Mouse (Mus musculus) hindbrain, embryonic 10.5 days (tissue): ENCODE data around the gene 2810408A11Rik. TPM values are rescaled to one million over a fixed set of nuclear protein-coding genes. Genes with fewer than 3 reads are reported as not detected.
A peak's percentile ranks its signal among the peaks of the same experiment; 100 is the strongest.

Source experiments
- DNase-seq: peaks from one replicate; pipeline ENCODE4 v3.0.0-alpha.2; 2017; ENCODE audit warnings: low spot score
- H3K27ac ChIP-seq: fragments of 300-500 bp; sonication (generic); 2 replicates; pipeline ENCODE4 v1.5.1; 2016; ENCODE audit warnings: mild to moderate bottlenecking, moderate library complexity
- H3K27me3 ChIP-seq: fragments of 300-500 bp; sonication (generic); 2 replicates; pipeline ENCODE4 v1.6.1; 2016; ENCODE audit warnings: mild to moderate bottlenecking; ENCODE audit not compliant: poor library complexity, insufficient read depth, severe bottlenecking
- H3K36me3 ChIP-seq: fragments of 300-500 bp; sonication (generic); 2 replicates; pipeline ENCODE4 v1.6.1; 2016; ENCODE audit warnings: mild to moderate bottlenecking, moderate library complexity
- H3K4me1 ChIP-seq: fragments of 300-500 bp; sonication (generic); replicated peaks from 2 replicates; pipeline ENCODE4 v1.6.1; 2016; ENCODE audit warnings: mild to moderate bottlenecking
- H3K4me3 ChIP-seq: fragments of 300-500 bp; sonication (generic); 2 replicates; pipeline ENCODE4 v1.5.1; 2016; ENCODE audit warnings: mild to moderate bottlenecking, moderate library complexity
- H3K9me3 ChIP-seq: fragments of 300-500 bp; sonication (generic); 2 replicates; pipeline ENCODE4 v1.6.1; 2016; ENCODE audit warnings: mild to moderate bottlenecking, moderate library complexity
- WGBS: fragments of 180-500 bp; shearing (Covaris S2); methylation state at CpG from one replicate; pipeline ENCODE4 v1.1.7; 2016; 5-methylcytosine and 5-hydroxymethylcytosine counted together
- polyA plus RNA-seq: library from polyadenylated mRNA; unstranded; fragments of >200 nt; fragmentation: Nextera tagmentation; extraction: Ambion mirVana; gene quantifications from 2 replicates; pipeline ENCODE4 v1.2.1, GENCODE M21; 2016

The 2810408A11Rik gene
- polyA plus RNA-seq, 1 experiment from 2014 or later: 15.2 TPM

DNA sequence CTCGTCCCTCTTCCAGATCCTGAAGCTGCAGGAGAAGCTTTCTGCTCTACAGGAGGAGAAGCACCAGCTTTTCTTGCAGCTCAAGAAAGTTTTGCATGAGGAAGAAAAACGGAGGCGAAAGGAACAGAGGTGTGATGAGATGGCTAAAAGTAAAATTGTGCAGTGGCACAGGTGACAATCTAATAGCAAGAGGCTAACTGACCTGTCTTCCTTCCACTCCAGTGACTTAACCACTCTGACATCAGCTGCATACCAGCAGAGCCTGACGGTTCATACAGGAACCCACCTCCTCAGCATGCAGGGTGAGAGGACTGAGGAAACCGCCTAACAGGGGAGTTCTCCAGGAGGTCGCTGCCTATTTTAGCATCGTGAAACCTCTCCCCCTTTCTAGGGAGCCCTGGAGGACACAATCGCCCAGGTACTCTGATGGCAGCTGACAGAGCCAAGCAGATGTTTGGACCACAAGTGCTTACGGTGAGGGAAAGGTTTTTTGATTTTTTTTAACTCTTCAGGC lies 14.2 kb upstream of the 2810408A11Rik start:
- no peak for DNase-seq
- Histone ChIP-seq H3K36me3 (peaks cover 88% of the 10 kb centered on the region), H3K27ac (peak overlapping the region; percentile 95; the same call in 1 of the 2 replicates), H3K9me3 (no peaks in the 10 kb centered on the region), H3K4me3 (peak overlapping the region; percentile 99), H3K4me1 (peaks cover 62% of the 10 kb centered on the region), H3K27me3 (no peaks in the 10 kb centered on the region)
- WGBS: 44% methylated on average over 9 of the region's 9 CpGs

- H3K4me3 ChIP-seq: peak overlapping the region; percentile 99
- peak overlapping the region; percentile 95 for H3K27ac ChIP-seq
- H3K4me1 ChIP-seq: peaks cover 58% of the 10 kb centered on the region
- WGBS: 4% methylated on average over 17 of the region's 17 CpGs
- peaks cover 90% of the 10 kb centered on the region for H3K36me3 ChIP-seq
- H3K27me3 ChIP-seq: no peaks in the 10 kb centered on the region
- no peaks in the 10 kb centered on the region for H3K9me3 ChIP-seq
- no peak for DNase-seq
Observed at GRCm38 (mm10) chr11:69914372-69914764, 13.6 kb upstream of the 2810408A11Rik start.

DNA sequence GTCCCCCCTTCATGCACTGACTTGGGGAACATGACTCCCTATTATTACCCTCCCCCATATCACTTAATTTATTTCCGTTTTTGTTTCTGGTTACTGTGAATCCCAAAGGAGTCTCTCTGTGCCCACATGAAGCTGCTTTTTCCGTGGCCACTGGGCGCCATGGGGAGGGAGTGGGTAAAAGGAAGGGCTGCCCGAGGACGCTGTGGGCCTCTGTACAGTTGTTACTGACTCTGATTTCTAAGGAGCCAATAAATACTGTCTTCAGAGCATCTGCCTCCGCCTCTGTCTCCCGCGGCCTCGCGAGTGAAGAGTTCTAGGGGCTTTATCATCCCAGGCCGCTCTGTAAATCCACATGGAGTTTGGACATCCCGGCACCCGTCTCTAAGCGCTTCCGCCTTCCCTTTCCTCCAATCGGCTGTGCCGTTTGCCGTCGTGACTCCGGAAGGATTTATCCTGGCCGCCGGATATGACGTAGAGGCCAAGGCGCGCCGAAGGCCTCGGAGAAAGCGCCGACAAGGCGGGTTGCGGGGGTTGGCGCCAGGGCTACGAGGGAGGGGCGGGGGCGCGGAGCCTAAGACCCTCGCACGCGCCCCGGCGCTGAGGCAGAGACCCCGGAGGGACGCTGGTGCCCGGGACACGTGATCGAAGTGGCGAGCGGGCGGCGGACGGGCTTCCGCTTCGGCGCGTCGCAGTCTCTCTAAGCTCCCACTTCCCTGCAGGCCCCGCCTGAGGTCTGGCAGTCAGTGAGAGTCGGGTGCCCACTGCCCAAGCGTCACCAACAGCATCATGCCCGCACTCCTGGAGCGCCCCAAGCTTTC lies 13.0 kb upstream of the 2810408A11Rik start, which contains the start of gene Gps2:
Gps2 (plus strand) TSS at position 335 of the 818 bp plus-strand sequence.
- peak; percentile 96 for DNase-seq
- Histone ChIP-seq H3K4me1 (peaks cover 52% of the 10 kb centered on the region), H3K4me3 (peak within 1 kb of the TSS; percentile 99), H3K36me3 (peaks cover 90% of the 10 kb centered on the region), H3K27ac (peak within 1 kb of the TSS; percentile 95), H3K27me3 (no peaks in the 10 kb centered on the region), H3K9me3 (no peaks in the 10 kb centered on the region)
- 2% methylated on average over 61 of the region's 61 CpGs for WGBS

- Histone ChIP-seq H3K36me3 (peaks cover 90% of the 10 kb centered on the region), H3K9me3 (no peaks in the 10 kb centered on the region), H3K27ac (peak overlapping the region; percentile 95), H3K4me1 (peaks cover 47% of the 10 kb centered on the region), H3K4me3 (peak overlapping the region; percentile 99), H3K27me3 (no peaks in the 10 kb centered on the region)
- DNase-seq: no peak
- 79% methylated on average over 15 of the region's 15 CpGs for WGBS
Observed at GRCm38 (mm10) chr11:69912716-69913530, 12.1 kb upstream of the 2810408A11Rik start.

DNA sequence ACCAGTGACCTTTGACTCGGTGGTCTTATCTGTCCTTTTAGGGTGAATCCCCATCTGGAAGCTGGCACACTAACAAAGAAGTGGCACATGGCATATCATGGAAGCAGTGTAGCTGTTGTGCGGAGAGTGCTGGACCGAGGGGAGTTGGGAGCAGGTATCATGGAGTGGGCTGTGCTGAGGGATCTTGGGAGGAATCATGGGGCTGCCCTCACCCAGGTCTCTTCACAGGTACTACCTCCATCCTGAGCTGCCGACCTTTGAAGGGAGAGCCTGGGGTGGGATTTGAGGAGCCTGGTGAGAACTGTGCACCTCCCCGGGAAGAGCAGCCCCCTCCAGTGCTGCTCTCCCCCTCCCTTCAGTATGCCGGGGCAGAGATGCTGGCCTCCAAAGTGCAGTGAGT lies 10.9 kb upstream of the 2810408A11Rik start:
- 89% methylated on average over 6 of the region's 6 CpGs for WGBS
- DNase-seq: no peak
- H3K4me3 ChIP-seq: peak overlapping the region; percentile 7; the same call in 1 of the 2 replicates
- peaks cover 37% of the 10 kb centered on the region for H3K4me1 ChIP-seq
- H3K27ac ChIP-seq: no peak overlapping the region
- H3K9me3 ChIP-seq: no peaks in the 10 kb centered on the region
- H3K36me3 ChIP-seq: peaks cover 90% of the 10 kb centered on the region
- no peaks in the 10 kb centered on the region for H3K27me3 ChIP-seq

DNA sequence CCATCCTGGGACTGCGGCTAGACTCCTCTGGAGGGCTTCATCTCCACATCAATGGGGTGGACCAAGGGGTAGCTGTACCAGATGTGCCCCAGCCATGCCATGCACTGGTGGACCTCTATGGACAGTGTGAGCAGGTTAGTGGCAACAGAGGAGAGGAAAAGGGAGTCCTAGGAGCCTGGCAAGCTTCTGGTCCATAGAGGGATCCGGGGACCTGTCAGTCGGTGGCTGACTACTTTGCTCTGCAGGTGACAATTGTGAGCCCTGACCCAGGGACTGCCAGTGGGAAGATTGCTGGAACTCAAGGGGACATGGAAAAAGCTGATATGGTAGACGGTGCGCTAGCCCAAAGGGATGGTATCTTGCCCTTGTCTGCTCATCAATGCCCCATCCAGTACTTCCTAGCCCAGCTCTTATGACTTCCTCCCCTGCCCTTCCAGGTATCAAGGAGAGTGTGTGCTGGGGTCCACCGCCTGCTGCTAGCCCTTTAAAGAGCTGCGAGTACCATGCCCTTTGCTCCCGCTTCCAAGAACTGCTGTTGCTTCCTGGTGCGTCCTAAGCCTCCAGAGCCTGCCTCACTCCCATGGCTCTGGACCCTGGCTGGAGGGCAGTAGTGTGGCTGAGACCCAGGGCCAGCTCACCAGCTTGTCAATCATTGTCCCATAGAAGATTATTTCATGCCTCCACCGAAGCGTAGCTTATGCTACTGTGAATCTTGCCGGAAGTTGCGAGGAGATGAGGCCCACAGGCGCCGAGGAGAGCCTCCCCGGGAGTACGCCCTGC lies 10.2 kb upstream of the 2810408A11Rik start:
- 93% methylated on average over 17 of the region's 17 CpGs for WGBS
- Histone ChIP-seq H3K36me3 (peaks cover 90% of the 10 kb centered on the region), H3K4me3 (peak overlapping the region; percentile 7; the same call in 1 of the 2 replicates)

GRCm38 (mm10) chr11:69910177-69910576 lies 9.4 kb upstream of the 2810408A11Rik start:
- Histone ChIP-seq H3K27me3 (no peaks in the 10 kb centered on the region), H3K9me3 (no peaks in the 10 kb centered on the region), H3K4me1 (peaks cover 23% of the 10 kb centered on the region), H3K36me3 (peaks cover 90% of the 10 kb centered on the region), H3K4me3 (no peak overlapping the region), H3K27ac (no peak overlapping the region)
- no peak for DNase-seq
- WGBS: 90% methylated on average over 8 of the region's 8 CpGs

More for the DNA sequence above, 10.2 kb upstream of the 2810408A11Rik start:
- no peaks in the 10 kb centered on the region for H3K27me3 ChIP-seq
- DNase-seq: no peak
- H3K27ac ChIP-seq: no peak overlapping the region
- no peaks in the 10 kb centered on the region for H3K9me3 ChIP-seq
- peaks cover 31% of the 10 kb centered on the region for H3K4me1 ChIP-seq

GRCm38 (mm10) chr11:69909174-69909573 lies 8.4 kb upstream of the 2810408A11Rik start:
- no peak overlapping the region for H3K27ac ChIP-seq
- H3K4me1 ChIP-seq: peaks cover 13% of the 10 kb centered on the region
- H3K4me3 ChIP-seq: no peak overlapping the region
- peaks cover 95% of the 10 kb centered on the region for H3K36me3 ChIP-seq
- no peak for DNase-seq
- WGBS: 91% methylated on average over 5 of the region's 5 CpGs
- H3K27me3 ChIP-seq: no peaks in the 10 kb centered on the region
- no peaks in the 10 kb centered on the region for H3K9me3 ChIP-seq

DNA sequence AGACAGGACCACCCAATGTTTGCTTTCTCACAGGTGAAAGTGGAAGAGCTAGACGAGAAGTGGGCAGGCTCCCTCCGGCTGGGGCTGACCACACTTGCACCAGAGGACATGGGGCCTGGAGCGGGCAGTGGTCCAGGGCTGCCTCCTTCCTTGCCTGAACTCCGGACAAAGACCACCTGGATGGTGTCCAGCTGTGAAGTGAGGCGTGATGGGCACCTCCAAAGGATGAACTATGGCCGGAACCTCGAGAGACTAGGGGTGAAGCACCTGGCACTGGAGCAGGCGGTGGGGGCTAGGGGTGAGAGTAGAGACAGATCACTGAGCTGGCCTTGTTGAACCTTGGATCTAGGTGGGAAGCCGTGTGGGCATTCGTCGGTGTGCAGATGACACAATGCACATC lies 7.9 kb upstream of the 2810408A11Rik start:
- DNase-seq: no peak
- H3K27me3 ChIP-seq: no peaks in the 10 kb centered on the region
- no peak overlapping the region for H3K4me3 ChIP-seq
- peaks cover 100% of the 10 kb centered on the region for H3K36me3 ChIP-seq
- H3K9me3 ChIP-seq: no peaks in the 10 kb centered on the region
- peaks cover 11% of the 10 kb centered on the region for H3K4me1 ChIP-seq
- no peak overlapping the region for H3K27ac ChIP-seq
- 94% methylated on average over 11 of the region's 11 CpGs for WGBS

DNA sequence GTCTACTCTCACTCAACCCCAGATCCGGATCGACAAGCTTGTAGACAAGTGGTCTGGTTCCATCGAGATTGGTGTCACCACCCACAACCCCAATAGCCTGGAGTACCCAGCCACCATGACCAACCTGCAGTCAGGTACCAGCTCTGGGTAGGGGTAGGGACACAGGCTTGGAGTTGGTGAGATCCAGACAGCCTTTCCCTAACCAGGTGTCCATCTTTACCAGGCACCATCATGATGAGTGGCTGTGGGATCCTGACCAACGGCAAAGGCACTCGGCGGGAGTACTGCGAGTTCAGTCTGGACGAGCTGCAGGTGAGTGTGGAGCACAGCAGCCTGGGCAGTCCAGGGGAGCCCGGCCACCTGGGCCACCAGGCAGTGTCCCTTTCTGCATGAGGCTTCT lies 3.5 kb upstream of the 2810408A11Rik start:
- DNase-seq: no peak
- Histone ChIP-seq H3K36me3 (peaks cover 65% of the 10 kb centered on the region), H3K27me3 (no peaks in the 10 kb centered on the region)

DNA sequence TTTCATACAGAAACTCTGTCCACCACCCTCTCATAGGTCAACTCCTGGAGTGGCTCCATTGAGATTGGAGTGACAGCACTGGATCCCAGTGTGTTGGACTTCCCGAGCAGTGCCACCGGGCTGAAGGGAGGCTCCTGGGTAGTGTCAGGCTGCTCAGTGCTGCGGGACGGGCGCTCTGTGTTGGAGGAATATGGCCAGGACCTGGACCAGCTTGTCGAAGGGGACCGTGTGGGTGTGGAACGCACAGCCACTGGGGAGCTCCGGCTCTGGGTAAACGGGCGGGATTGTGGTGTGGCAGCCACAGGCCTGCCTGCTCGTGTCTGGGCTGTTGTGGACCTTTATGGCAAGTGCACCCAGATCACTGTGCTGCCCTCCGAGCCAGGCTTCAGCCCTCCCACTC lies 2.2 kb upstream of the 2810408A11Rik start:
- DNase-seq: no peak
- H3K4me3 ChIP-seq: peak overlapping the region; percentile 98
- peaks cover 49% of the 10 kb centered on the region for H3K4me1 ChIP-seq
- H3K27me3 ChIP-seq: no peaks in the 10 kb centered on the region
- 93% methylated on average over 13 of the region's 13 CpGs for WGBS
- peak overlapping the region; percentile 99; the same call in 1 of the 2 replicates for H3K27ac ChIP-seq
- no peaks in the 10 kb centered on the region for H3K9me3 ChIP-seq
- peaks cover 51% of the 10 kb centered on the region for H3K36me3 ChIP-seq

More for the DNA sequence above, 3.5 kb upstream of the 2810408A11Rik start:
- H3K9me3 ChIP-seq: no peaks in the 10 kb centered on the region
- no peak overlapping the region for H3K27ac ChIP-seq
- H3K4me1 ChIP-seq: peaks cover 35% of the 10 kb centered on the region
- WGBS: 95% methylated on average over 9 of the region's 9 CpGs
- peak overlapping the region; percentile 18; the same call in 1 of the 2 replicates for H3K4me3 ChIP-seq

GRCm38 (mm10) chr11:69901993-69902392 lies 1.2 kb upstream of the 2810408A11Rik start:
- peak overlapping the region; percentile 99 for H3K27ac ChIP-seq
- no peaks in the 10 kb centered on the region for H3K9me3 ChIP-seq
- WGBS: under 1% methylated on average over 39 of the region's 39 CpGs
- peaks cover 50% of the 10 kb centered on the region for H3K4me1 ChIP-seq
- H3K27me3 ChIP-seq: no peaks in the 10 kb centered on the region
- H3K36me3 ChIP-seq: peaks cover 41% of the 10 kb centered on the region
- peak overlapping the region; percentile 98 for H3K4me3 ChIP-seq
- peak; percentile 30 for DNase-seq
